ENCODE assay signal across 8 mouse cellular contexts in genomic region chr4:133085783-133086342, GRCm38 (mm10). TPM values are rescaled to one million over a fixed set of nuclear protein-coding genes. Genes with fewer than 3 reads are reported as not detected.
DNase-seq lines count a peak whose midpoint lies in the region; ATAC-seq and TF ChIP-seq lines count a peak whose summit lies in the region.

No protein-coding gene starts in this region.

- peaks cover 41% of the 10 kb centered on the region for H3K4me1 ChIP-seq in forebrain, embryonic 16.5 days (replicated peaks; ENCODE audit: control insufficient read depth, insufficient read depth, low read length)
- peaks cover 75% of the 10 kb centered on the region for H3K4me1 ChIP-seq in limb, embryonic 15.5 days
- H3K4me1 ChIP-seq in olfactory bulb, adult 2 months (ENCODE audit: control insufficient read depth, insufficient read depth, low read length), result peaks cover 50% of the 10 kb centered on the region

- TF ChIP-seq POLR2A in olfactory bulb, adult 2 months (IDR thresholded peaks at IDR 0.05; ENCODE audit: insufficient read depth, low read depth, low read length), result no peak

- no peaks in the 10 kb centered on the region for H3K36me3 ChIP-seq in forebrain, embryonic 16.5 days (ENCODE audit: control insufficient read depth, insufficient read depth)
- H3K36me3 ChIP-seq in limb, embryonic 15.5 days, result no peaks in the 10 kb centered on the region; the same call in 1 of the 2 replicates

- WGBS in forebrain, embryonic 16.5 days, result 14% methylated on average over 12 of the region's 12 CpGs
- 13% methylated on average over 12 of the region's 12 CpGs for WGBS in limb, embryonic 15.5 days
- 11% methylated on average over 12 of the region's 12 CpGs for WGBS in olfactory bulb, adult 2 months

- H3K9me3 ChIP-seq in forebrain, embryonic 16.5 days (ENCODE audit: control insufficient read depth, low read length), result no peaks in the 10 kb centered on the region
- no peaks in the 10 kb centered on the region for H3K9me3 ChIP-seq in limb, embryonic 15.5 days

- peak overlapping the region; percentile 38; the same call in 1 of the 2 replicates for H3K4me3 ChIP-seq in left cerebral cortex, adult 2 months
- H3K4me3 ChIP-seq in forebrain, embryonic 16.5 days (replicated peaks; ENCODE audit: low read length), result peak overlapping the region; percentile 42
- peak overlapping the region; percentile 39; the same call in 1 of the 2 replicates for H3K4me3 ChIP-seq in limb, embryonic 15.5 days
- peak overlapping the region; percentile 35; the same call in 1 of the 2 replicates for H3K4me3 ChIP-seq in olfactory bulb, adult 2 months (ENCODE audit: insufficient read depth, low read depth, low read length)

- no peaks in the 10 kb centered on the region for H3K27me3 ChIP-seq in forebrain, embryonic 16.5 days (replicated peaks; ENCODE audit: control insufficient read depth, insufficient read depth, low read length)
- H3K27me3 ChIP-seq in limb, embryonic 15.5 days, result no peaks in the 10 kb centered on the region

- peak overlapping the region; percentile 85 for H3K27ac ChIP-seq in left cerebral cortex, adult 2 months
- H3K27ac ChIP-seq in forebrain, embryonic 16.5 days (ENCODE audit: low read length), result peak overlapping the region; percentile 62
- H3K27ac ChIP-seq in limb, embryonic 15.5 days, result peak overlapping the region; percentile 82
- H3K27ac ChIP-seq in olfactory bulb, adult 2 months (ENCODE audit: insufficient read depth, low read depth, low read length), result peak overlapping the region; percentile 94

- TF ChIP-seq CTCF in left cerebral cortex, adult 2 months (IDR thresholded peaks at IDR 0.05), result no peak
- TF ChIP-seq CTCF in olfactory bulb, adult 2 months (IDR thresholded peaks at IDR 0.05; ENCODE audit: insufficient read depth, low read depth, low read length), result no peak

- ATAC-seq in forebrain, embryonic 16.5 days, result peak; percentile 9; the same call in 1 of the 2 replicates
- ATAC-seq in limb, embryonic 15.5 days (ENCODE audit: insufficient number of reproducible peaks, low FRiP score, low TSS enrichment, low read depth), result no peak

- no peak for DNase-seq in left cerebral cortex, adult 2 months (ENCODE audit: extremely low spot score in 1 of 2, low spot score in 2 of 2)
- DNase-seq in left cerebral cortex, adult 18-20 months (ENCODE audit: low spot score in 2 of 2), result no peak
- no peak for DNase-seq in cerebellum, postnatal 10 days
- no peak for DNase-seq in left cerebral cortex, postnatal 25 days (ENCODE audit: low spot score in 2 of 2)
- no peak for DNase-seq in frontal cortex, postnatal 10 days (ENCODE audit: low spot score in 2 of 2)

- peak overlapping the region; percentile 89 for H3K4me2 ChIP-seq in forebrain, embryonic 16.5 days (ENCODE audit: low read length)
- H3K4me2 ChIP-seq in limb, embryonic 15.5 days, result peak overlapping the region; percentile 97

- intact Hi-C loops in left cerebral cortex, adult 2 months (cut with DNase I), result no loop called here
- intact Hi-C loops in left cerebral cortex, postnatal 25 days (cut with DNase I), result no loop called here

- peak overlapping the region; percentile 57 for H3K9ac ChIP-seq in forebrain, embryonic 16.5 days (replicated peaks; ENCODE audit: low read depth, low read length)
- peak overlapping the region; percentile 42; the same call in 1 of the 2 replicates for H3K9ac ChIP-seq in limb, embryonic 15.5 days

RNA-seq across cellular contexts. Expression of gene Wasf2, which starts 44.4 kb away (rescaled TPM):
- total RNA-seq in left cerebral cortex, adult 2 months (2021), result 10 to 100 TPM; 25.7 to 34.3 TPM
- 10 to 100 TPM; 25.7 to 28.2 TPM for total RNA-seq in left cerebral cortex, adult 18-20 months (2021)
- polyA plus RNA-seq in forebrain, embryonic 16.5 days (2015; fragmentation: Nextera tagmentation; extraction: Ambion mirVana), result 27.0 and 31.5 TPM in 2 replicates
- polyA plus RNA-seq in limb, embryonic 15.5 days (2015; fragmentation: Nextera tagmentation; extraction: Ambion mirVana), result 117 and 129 TPM in 2 replicates
- polyA plus RNA-seq in olfactory bulb, adult 2 months (2012; ENCODE audit: insufficient read depth, insufficient read length, low replicate concordance, missing spikeins), result not detected in 2 replicates
- 10 to 100 TPM; 27.6 to 32.9 TPM for total RNA-seq in left cerebral cortex, postnatal 25 days (2021)
